Mouse (Mus musculus): Measurements from ENCODE around the gene Cntn5. TPM values are rescaled to one million over a fixed set of nuclear protein-coding genes. Genes with fewer than 3 reads are reported as not detected.

The Cntn5 gene
- polyA plus RNA-seq, 1 experiment, result not detected

DNA sequence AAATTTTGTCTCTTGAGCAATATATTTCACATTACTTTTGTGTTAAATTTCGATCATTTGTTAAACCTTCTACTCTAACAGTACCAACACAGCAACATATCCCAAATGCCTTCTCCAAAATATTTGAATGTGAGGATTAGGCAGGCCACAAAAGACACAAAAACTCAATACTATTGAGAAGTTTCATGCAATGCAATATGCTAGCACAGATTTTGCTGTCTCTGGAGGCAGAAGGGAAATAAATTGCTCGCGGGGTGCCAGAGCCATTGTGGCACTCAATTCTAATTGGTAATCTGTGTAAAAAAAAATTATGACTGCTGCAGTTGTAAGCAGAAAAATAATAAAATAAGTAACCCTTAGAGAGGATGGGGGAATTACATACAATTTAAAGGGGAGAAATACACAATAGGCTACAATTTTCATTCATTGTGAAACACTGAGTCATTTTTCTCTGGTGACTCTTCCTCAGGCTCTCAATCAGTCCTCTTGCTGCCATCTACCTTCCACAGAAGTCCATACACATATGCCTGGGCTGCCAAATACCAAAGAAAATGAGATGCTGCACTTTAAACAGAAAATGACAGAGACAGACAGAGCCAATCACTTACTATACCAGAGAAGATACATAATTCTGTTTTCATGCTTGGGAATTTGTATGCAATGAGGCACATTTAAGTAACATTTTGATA is 48.2 kb downstream of the Cntn5 start:
- Histone ChIP-seq H3ac (ENCODE audit: control insufficient read depth, insufficient read length, low read depth) (no peak overlapping the region), H3K79me2 (ENCODE audit: control insufficient read depth, insufficient read depth) (no peaks in the 10 kb centered on the region), H3K27me3 (ENCODE audit: control insufficient read depth, insufficient read depth, insufficient read length) (no peaks in the 10 kb centered on the region), H3K4me3 (ENCODE audit: insufficient read depth, poor library complexity, severe bottlenecking) (no peak overlapping the region), H3K36me3 (ENCODE audit: control insufficient read depth, insufficient read depth) (no peaks in the 10 kb centered on the region), H3K79me3 (ENCODE audit: low read depth) (no peaks in the 10 kb centered on the region)
- TF ChIP-seq CEBPB (IDR thresholded peaks at IDR 0.05; ENCODE audit: low read depth), result no peak
- TF ChIP-seq MAX (IDR thresholded peaks at IDR 0.05), result no peak
- TF ChIP-seq USF1 (IDR thresholded peaks at IDR 0.05; ENCODE audit: low read depth), result no peak
- TF ChIP-seq MYOG (IDR thresholded peaks at IDR 0.05; ENCODE audit: control insufficient read depth, extremely low read depth, insufficient read length), result no peak
- TF ChIP-seq FOSL1 (IDR thresholded peaks at IDR 0.05; ENCODE audit: insufficient read depth, low read length, poor library complexity, severe bottlenecking), result no peak
- TF ChIP-seq MYOD1 (IDR thresholded peaks at IDR 0.05; ENCODE audit: control insufficient read depth, insufficient read length, low read depth), result no peak
- TF ChIP-seq CTCF (IDR thresholded peaks at IDR 0.05; ENCODE audit: control insufficient read depth, insufficient read depth, insufficient read length), result no peak

DNA sequence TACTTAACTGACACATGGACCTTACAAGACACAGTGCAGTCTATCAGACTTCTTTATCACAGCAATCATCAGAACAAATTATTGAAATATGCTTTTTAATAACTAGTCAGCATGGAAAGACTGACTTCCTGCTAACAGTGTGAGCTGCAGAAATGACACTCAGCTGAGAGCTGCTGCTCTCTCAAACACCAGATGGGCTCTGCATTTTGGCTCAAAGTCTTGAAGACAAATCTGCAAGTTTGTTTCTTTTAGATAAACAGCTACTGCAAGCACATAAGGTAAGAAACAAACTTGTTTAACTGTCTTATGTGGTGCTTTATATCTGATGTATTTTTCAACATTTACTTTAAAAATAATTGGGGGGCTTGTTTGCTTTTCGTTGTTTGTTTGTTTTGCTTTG is 87.9 kb downstream of the Cntn5 start:
- no peak overlapping the region for H3ac ChIP-seq (ENCODE audit: control insufficient read depth, insufficient read length, low read depth)
- no peak overlapping the region for H3K4me3 ChIP-seq (ENCODE audit: insufficient read depth, poor library complexity, severe bottlenecking)
- no peaks in the 10 kb centered on the region for H3K79me3 ChIP-seq (ENCODE audit: low read depth)
- H3K36me3 ChIP-seq (ENCODE audit: control insufficient read depth, insufficient read depth), result no peaks in the 10 kb centered on the region
- no peaks in the 10 kb centered on the region for H3K79me2 ChIP-seq (ENCODE audit: control insufficient read depth, insufficient read depth)
- TF ChIP-seq MYOD1 (IDR thresholded peaks at IDR 0.05; ENCODE audit: control insufficient read depth, insufficient read length, low read depth) (no peak), MAX (IDR thresholded peaks at IDR 0.05) (no peak)
- H3K27me3 ChIP-seq (ENCODE audit: control insufficient read depth, insufficient read depth, insufficient read length), result no peaks in the 10 kb centered on the region

DNA sequence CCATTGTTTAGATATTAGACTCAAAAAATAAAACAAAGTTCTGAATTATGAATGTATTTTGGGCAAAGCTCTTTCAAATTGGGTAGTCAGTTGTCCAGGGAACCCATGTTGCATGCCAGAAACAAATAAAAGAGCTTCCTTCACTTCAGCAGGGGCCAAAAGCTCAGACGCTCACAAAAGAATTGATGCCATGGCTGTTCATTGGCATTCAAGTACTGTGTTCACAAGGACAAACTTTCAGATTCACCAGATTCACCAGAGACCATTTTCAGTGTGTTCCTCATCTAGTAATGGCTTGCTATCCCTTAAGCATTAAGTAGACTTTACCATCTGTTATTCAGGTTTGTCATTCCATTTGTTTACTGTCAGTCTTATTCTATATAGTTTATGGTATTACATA is 107.4 kb downstream of the Cntn5 start:
- Histone ChIP-seq H3K79me3 (ENCODE audit: low read depth) (no peaks in the 10 kb centered on the region), H3ac (ENCODE audit: control insufficient read depth, insufficient read length, low read depth) (no peak overlapping the region), H3K27me3 (ENCODE audit: control insufficient read depth, insufficient read depth, insufficient read length) (no peaks in the 10 kb centered on the region), H3K4me3 (ENCODE audit: insufficient read depth, poor library complexity, severe bottlenecking) (no peak overlapping the region), H3K79me2 (ENCODE audit: control insufficient read depth, insufficient read depth) (no peaks in the 10 kb centered on the region), H3K36me3 (ENCODE audit: control insufficient read depth, insufficient read depth) (no peaks in the 10 kb centered on the region)
- TF ChIP-seq CEBPB (IDR thresholded peaks at IDR 0.05; ENCODE audit: low read depth) (no peak), CTCF (IDR thresholded peaks at IDR 0.05; ENCODE audit: control insufficient read depth, insufficient read depth, insufficient read length) (no peak), MYOG (IDR thresholded peaks at IDR 0.05; ENCODE audit: control insufficient read depth, extremely low read depth, insufficient read length) (no peak), MAX (IDR thresholded peaks at IDR 0.05) (no peak), FOSL1 (IDR thresholded peaks at IDR 0.05; ENCODE audit: insufficient read depth, low read length, poor library complexity, severe bottlenecking) (no peak), MYOD1 (IDR thresholded peaks at IDR 0.05; ENCODE audit: control insufficient read depth, insufficient read length, low read depth) (no peak), USF1 (IDR thresholded peaks at IDR 0.05; ENCODE audit: low read depth) (no peak)

DNA sequence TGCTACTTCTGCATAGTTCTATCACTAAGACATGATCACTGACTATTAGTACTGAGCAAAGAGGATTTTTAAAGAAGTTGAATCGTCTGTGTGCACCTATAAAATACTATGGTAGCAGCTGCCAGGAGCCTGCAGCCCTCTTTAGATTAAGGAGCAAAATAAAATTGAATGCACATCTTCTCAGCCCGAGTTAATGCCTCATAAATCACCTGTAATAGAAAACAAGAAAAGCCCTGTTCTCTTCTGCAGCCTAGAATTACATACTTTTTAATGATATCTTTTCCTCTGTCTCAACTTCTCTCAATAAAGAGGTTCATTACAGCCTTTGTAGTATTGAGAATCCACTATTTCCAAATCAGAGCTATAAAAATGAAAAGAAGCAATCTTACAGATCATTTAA is 109.5 kb downstream of the Cntn5 start:
- no peaks in the 10 kb centered on the region for H3K79me2 ChIP-seq (ENCODE audit: control insufficient read depth, insufficient read depth)
- H3K36me3 ChIP-seq (ENCODE audit: control insufficient read depth, insufficient read depth), result no peaks in the 10 kb centered on the region
- H3ac ChIP-seq (ENCODE audit: control insufficient read depth, insufficient read length, low read depth), result no peak overlapping the region
- no peak overlapping the region for H3K4me3 ChIP-seq (ENCODE audit: insufficient read depth, poor library complexity, severe bottlenecking)
- H3K79me3 ChIP-seq (ENCODE audit: low read depth), result no peaks in the 10 kb centered on the region
- TF ChIP-seq FOSL1 (IDR thresholded peaks at IDR 0.05; ENCODE audit: insufficient read depth, low read length, poor library complexity, severe bottlenecking), result no peak
- no peak for TF ChIP-seq MAX (IDR thresholded peaks at IDR 0.05)
- no peak for TF ChIP-seq USF1 (IDR thresholded peaks at IDR 0.05; ENCODE audit: low read depth)
- no peak for TF ChIP-seq MYOG (IDR thresholded peaks at IDR 0.05; ENCODE audit: control insufficient read depth, extremely low read depth, insufficient read length)
- no peak for TF ChIP-seq CTCF (IDR thresholded peaks at IDR 0.05; ENCODE audit: control insufficient read depth, insufficient read depth, insufficient read length)
- no peak for TF ChIP-seq MYOD1 (IDR thresholded peaks at IDR 0.05; ENCODE audit: control insufficient read depth, insufficient read length, low read depth)
- no peak for TF ChIP-seq CEBPB (IDR thresholded peaks at IDR 0.05; ENCODE audit: low read depth)
- no peaks in the 10 kb centered on the region for H3K27me3 ChIP-seq (ENCODE audit: control insufficient read depth, insufficient read depth, insufficient read length)

DNA sequence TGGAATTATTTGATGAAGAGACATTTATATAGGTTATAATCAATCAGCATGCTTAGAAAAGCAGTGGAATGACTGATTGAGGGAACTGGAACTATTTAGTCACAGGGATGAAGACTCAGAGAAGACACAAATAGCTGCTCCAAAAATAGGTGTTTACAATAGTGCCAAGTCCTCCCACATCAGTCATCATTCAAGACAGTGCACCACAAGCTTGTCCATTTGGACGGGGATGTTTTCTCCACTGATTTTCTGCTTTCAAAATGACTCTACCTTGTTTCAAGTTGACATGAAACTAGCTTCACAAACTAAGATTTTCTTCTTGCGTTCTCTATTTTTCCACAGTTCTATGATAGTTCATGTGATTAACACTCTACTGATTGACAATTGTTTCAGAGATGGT is 172.7 kb downstream of the Cntn5 start:
- no peaks in the 10 kb centered on the region for H3K79me3 ChIP-seq (ENCODE audit: low read depth)
- H3K27me3 ChIP-seq (ENCODE audit: control insufficient read depth, insufficient read depth, insufficient read length), result no peaks in the 10 kb centered on the region

DNA sequence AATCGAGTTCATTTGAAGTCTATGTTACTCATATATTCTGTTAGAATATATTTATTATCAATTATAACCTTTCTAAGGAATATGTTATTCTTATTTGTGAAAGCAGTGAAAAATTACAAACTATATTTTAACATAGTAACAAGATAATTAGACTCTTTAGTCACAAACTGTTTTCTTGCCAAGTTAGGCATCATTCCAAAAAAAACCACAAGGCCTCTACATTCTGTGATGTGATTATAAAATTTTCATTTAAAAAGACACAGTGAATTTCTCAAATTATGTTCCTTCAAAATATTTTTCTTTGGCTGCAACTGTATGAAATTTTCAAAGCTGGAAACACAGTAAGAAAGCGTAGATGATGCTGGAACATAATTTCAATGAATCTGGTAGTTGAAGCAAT is 180.4 kb downstream of the Cntn5 start:
- H3K36me3 ChIP-seq (ENCODE audit: control insufficient read depth, insufficient read depth), result no peaks in the 10 kb centered on the region
- no peaks in the 10 kb centered on the region for H3K79me3 ChIP-seq (ENCODE audit: low read depth)
- no peak overlapping the region for H3ac ChIP-seq (ENCODE audit: control insufficient read depth, insufficient read length, low read depth)
- no peaks in the 10 kb centered on the region for H3K79me2 ChIP-seq (ENCODE audit: control insufficient read depth, insufficient read depth)
- no peak overlapping the region for H3K4me3 ChIP-seq (ENCODE audit: insufficient read depth, poor library complexity, severe bottlenecking)
- H3K27me3 ChIP-seq (ENCODE audit: control insufficient read depth, insufficient read depth, insufficient read length), result no peaks in the 10 kb centered on the region
- TF ChIP-seq FOSL1 (IDR thresholded peaks at IDR 0.05; ENCODE audit: insufficient read depth, low read length, poor library complexity, severe bottlenecking) (no peak), MYOD1 (IDR thresholded peaks at IDR 0.05; ENCODE audit: control insufficient read depth, insufficient read length, low read depth) (no peak), MAX (IDR thresholded peaks at IDR 0.05) (no peak)

More for the DNA sequence above, 172.7 kb downstream of the Cntn5 start:
- Histone ChIP-seq H3K36me3 (ENCODE audit: control insufficient read depth, insufficient read depth) (no peaks in the 10 kb centered on the region), H3ac (ENCODE audit: control insufficient read depth, insufficient read length, low read depth) (no peak overlapping the region), H3K79me2 (ENCODE audit: control insufficient read depth, insufficient read depth) (no peaks in the 10 kb centered on the region), H3K4me3 (ENCODE audit: insufficient read depth, poor library complexity, severe bottlenecking) (no peak overlapping the region)
- TF ChIP-seq CEBPB (IDR thresholded peaks at IDR 0.05; ENCODE audit: low read depth), result no peak
- TF ChIP-seq MAX (IDR thresholded peaks at IDR 0.05), result no peak
- no peak for TF ChIP-seq FOSL1 (IDR thresholded peaks at IDR 0.05; ENCODE audit: insufficient read depth, low read length, poor library complexity, severe bottlenecking)
- no peak for TF ChIP-seq MYOG (IDR thresholded peaks at IDR 0.05; ENCODE audit: control insufficient read depth, extremely low read depth, insufficient read length)
- no peak for TF ChIP-seq CTCF (IDR thresholded peaks at IDR 0.05; ENCODE audit: control insufficient read depth, insufficient read depth, insufficient read length)
- TF ChIP-seq MYOD1 (IDR thresholded peaks at IDR 0.05; ENCODE audit: control insufficient read depth, insufficient read length, low read depth), result no peak

Measured in C2C12 (cell line).